Comparison of ENCODE assay signal across 10 mouse cellular contexts in the genomic region with DNA sequence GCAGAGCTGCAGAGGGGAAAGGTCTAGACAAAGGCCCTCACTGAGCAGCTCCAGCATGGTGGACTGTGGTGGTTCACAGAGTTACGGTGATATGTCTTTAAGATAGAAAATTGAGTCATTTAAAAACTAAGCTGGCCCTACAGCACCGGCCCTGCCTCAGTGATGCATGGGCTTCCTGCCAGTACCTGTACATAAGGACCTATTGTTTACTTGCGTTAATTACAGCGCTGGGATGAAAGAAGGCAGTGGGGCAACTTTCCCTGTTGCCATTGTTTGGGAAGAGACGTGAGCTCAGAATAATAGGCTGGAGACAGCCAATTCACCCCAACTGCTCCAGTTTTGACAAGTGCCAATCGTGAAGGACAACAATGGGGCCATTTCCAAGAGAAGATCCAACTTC. TPM values are rescaled to one million over a fixed set of nuclear protein-coding genes. Genes with fewer than 3 reads are reported as not detected.
DNase-seq lines count a peak whose midpoint lies in the region; ATAC-seq lines count a peak whose summit lies in the region.
"Had no signal": no experiment of that assay in that cellular context is flagged by ENCODE, and none has a peak within 500 bp of the region (broad histone marks: within the 10 kb centered on the region; RNA-seq: fewer than 3 reads in every experiment).

No protein-coding gene starts in this region.

- H3K4me1 ChIP-seq in hindbrain, embryonic 10.5 days (replicated peaks), result peaks cover 46% of the 10 kb centered on the region
- H3K4me1 ChIP-seq in hindbrain, embryonic 12.5 days, result peaks cover 32% of the 10 kb centered on the region
- H3K4me1 ChIP-seq in embryonic facial prominence, embryonic 10.5 days, result peaks cover 39% of the 10 kb centered on the region
- peaks cover 43% of the 10 kb centered on the region for H3K4me1 ChIP-seq in midbrain, embryonic 12.5 days

- peaks cover 1% of the 10 kb centered on the region for H3K36me3 ChIP-seq in hindbrain, embryonic 10.5 days
- H3K36me3 ChIP-seq in hindbrain, embryonic 12.5 days, result no peaks in the 10 kb centered on the region
- H3K36me3 ChIP-seq in embryonic facial prominence, embryonic 10.5 days (replicated peaks), result peaks cover 3% of the 10 kb centered on the region
- 0 out of 2 replicates have a peak, but pooled peaks cover under 1% of the 10 kb centered on the region for H3K36me3 ChIP-seq in midbrain, embryonic 12.5 days
- H3K36me3 ChIP-seq: neural tube, embryonic 13.5 days had no signal

- no peaks in the 10 kb centered on the region for H3K27me3 ChIP-seq in hindbrain, embryonic 10.5 days (ENCODE audit: insufficient read depth, poor library complexity, severe bottlenecking)
- no peaks in the 10 kb centered on the region for H3K27me3 ChIP-seq in hindbrain, embryonic 12.5 days
- H3K27me3 ChIP-seq in embryonic facial prominence, embryonic 10.5 days (replicated peaks; ENCODE audit: low read depth, poor library complexity, severe bottlenecking), result no peaks in the 10 kb centered on the region
- no peaks in the 10 kb centered on the region for H3K27me3 ChIP-seq in midbrain, embryonic 12.5 days
- H3K27me3 ChIP-seq: liver, embryonic 15.5 days; neural tube, embryonic 13.5 days had no signal

- H3K9me3 ChIP-seq in hindbrain, embryonic 10.5 days, result no peaks in the 10 kb centered on the region
- H3K9me3 ChIP-seq in hindbrain, embryonic 12.5 days (replicated peaks), result no peaks in the 10 kb centered on the region
- H3K9me3 ChIP-seq in embryonic facial prominence, embryonic 10.5 days, result no peaks in the 10 kb centered on the region
- H3K9me3 ChIP-seq in midbrain, embryonic 12.5 days, result no peaks in the 10 kb centered on the region
- H3K9me3 ChIP-seq: liver, embryonic 15.5 days; neural tube, embryonic 13.5 days had no signal

- DNase-seq in hindbrain, embryonic 10.5 days (ENCODE audit: low spot score), result peak; percentile 21
- peak; percentile 77 for DNase-seq in brain, adult 2 months (ENCODE audit: low read depth, low spot score)
- DNase-seq in embryonic facial prominence, embryonic 10.5 days (ENCODE audit: low spot score), result peak; percentile 30
- DNase-seq in left cerebral cortex, adult 8-10 months (ENCODE audit: low spot score in 2 of 2), result no peak
- DNase-seq in spleen, postnatal 4 days (ENCODE audit: low spot score in 2 of 2), result no peak

- peak overlapping the region; percentile 97 for H3K27ac ChIP-seq in hindbrain, embryonic 10.5 days
- no peak overlapping the region; the same call in 1 of the 2 replicates for H3K27ac ChIP-seq in hindbrain, embryonic 12.5 days
- peak overlapping the region; percentile 30; the same call in 1 of the 2 replicates for H3K27ac ChIP-seq in embryonic facial prominence, embryonic 10.5 days (replicated peaks)
- H3K27ac ChIP-seq in midbrain, embryonic 12.5 days (replicated peaks), result 0 out of 2 replicates have a peak overlapping the region, but pooled peaks have one; percentile 15
- H3K27ac ChIP-seq: liver, embryonic 15.5 days; neural tube, embryonic 13.5 days had no signal

- 34% methylated on average over 6 of the region's 6 CpGs for WGBS in hindbrain, embryonic 10.5 days
- 34% methylated on average over 6 of the region's 6 CpGs for WGBS in hindbrain, embryonic 12.5 days
- 31% methylated on average over 6 of the region's 6 CpGs for WGBS in embryonic facial prominence, embryonic 10.5 days
- WGBS in midbrain, embryonic 12.5 days, result 29% methylated on average over 6 of the region's 6 CpGs

- H3K9ac ChIP-seq in hindbrain, embryonic 12.5 days, result no peak overlapping the region
- no peak overlapping the region for H3K9ac ChIP-seq in midbrain, embryonic 12.5 days (replicated peaks)
- H3K9ac ChIP-seq: liver, embryonic 15.5 days had no signal

- no peak overlapping the region for H3K4me2 ChIP-seq in hindbrain, embryonic 12.5 days (replicated peaks)
- peak overlapping the region; percentile 12; the same call in 1 of the 2 replicates for H3K4me2 ChIP-seq in midbrain, embryonic 12.5 days (replicated peaks)

- ATAC-seq in hindbrain, embryonic 12.5 days (ENCODE audit: low FRiP score), result no peak; the same call in 1 of the 2 replicates
- no peak for ATAC-seq in midbrain, embryonic 12.5 days (ENCODE audit: low FRiP score, low read depth)
- ATAC-seq in frontal cortex, adult (ENCODE audit: low TSS enrichment), result no peak

- 0 out of 2 replicates have a peak overlapping the region, but pooled peaks have one; percentile 76 for H3K4me3 ChIP-seq in hindbrain, embryonic 10.5 days
- H3K4me3 ChIP-seq in hindbrain, embryonic 12.5 days, result no peak overlapping the region
- H3K4me3 ChIP-seq in embryonic facial prominence, embryonic 10.5 days, result no peak overlapping the region
- H3K4me3 ChIP-seq in midbrain, embryonic 12.5 days, result no peak overlapping the region

RNA-seq across cellular contexts. Expression of a gene that starts 3.4 kb away (rescaled TPM):
- 496 and 622 TPM in 2 replicates for polyA plus RNA-seq in hindbrain, embryonic 10.5 days (2016; fragmentation: Nextera tagmentation; extraction: Ambion mirVana)
- polyA plus RNA-seq in hindbrain, embryonic 12.5 days (2016; fragmentation: Nextera tagmentation; extraction: Ambion mirVana), result 672 and 677 TPM in 2 replicates
- polyA plus RNA-seq in embryonic facial prominence, embryonic 10.5 days (2016; fragmentation: Nextera tagmentation; extraction: Ambion mirVana), result 584 and 637 TPM in 2 replicates
- 847 and 873 TPM in 2 replicates for polyA plus RNA-seq in midbrain, embryonic 12.5 days (2016; fragmentation: Nextera tagmentation; extraction: Ambion mirVana)
- total RNA-seq in left cerebral cortex, adult 8-10 months (2022), result 100 to 1,000 TPM; 498 to 528 (median 508) TPM

Comparison
In these comparisons a context has a peak if more than half of its experiments do, and no peak if none do; other contexts are left out.
1. DNase-seq: peak in hindbrain, embryonic 10.5 days (single experiment), brain, adult 2 months (single experiment) and embryonic facial prominence, embryonic 10.5 days (single experiment); none in left cerebral cortex, adult 8-10 months (0 of 2) and spleen, postnatal 4 days (0 of 2).